ENCODE assay signal across 8 mouse cellular contexts in genomic region chr7:45126147-45126843, GRCm38 (mm10). TPM values are rescaled to one million over a fixed set of nuclear protein-coding genes. Genes with fewer than 3 reads are reported as not detected.
DNase-seq lines count a peak whose midpoint lies in the region; ATAC-seq and TF ChIP-seq lines count a peak whose summit lies in the region.

No protein-coding gene starts in this region.

- no peaks in the 10 kb centered on the region for H3K9me3 ChIP-seq in kidney, embryonic 14.5 days (ENCODE audit: control insufficient read depth, low read length)
- no peaks in the 10 kb centered on the region for H3K9me3 ChIP-seq in embryonic facial prominence, embryonic 11.5 days (replicated peaks; ENCODE audit: control insufficient read depth, low read length)
- H3K9me3 ChIP-seq in intestine, embryonic 15.5 days = no peaks in the 10 kb centered on the region
- H3K9me3 ChIP-seq in neural tube, embryonic 12.5 days = no peaks in the 10 kb centered on the region

- H3K36me3 ChIP-seq in kidney, embryonic 14.5 days (ENCODE audit: control insufficient read depth, insufficient read depth, low read length) = peaks cover 47% of the 10 kb centered on the region
- peaks cover 18% of the 10 kb centered on the region for H3K36me3 ChIP-seq in embryonic facial prominence, embryonic 11.5 days (replicated peaks; ENCODE audit: control insufficient read depth, insufficient read depth, low read depth, low read length)
- peaks cover 34% of the 10 kb centered on the region for H3K36me3 ChIP-seq in intestine, embryonic 15.5 days
- H3K36me3 ChIP-seq in neural tube, embryonic 12.5 days = peaks cover 44% of the 10 kb centered on the region

- H3K4me1 ChIP-seq in kidney, embryonic 14.5 days (ENCODE audit: control insufficient read depth, insufficient read depth, low read length) = peaks cover 37% of the 10 kb centered on the region
- peaks cover 3% of the 10 kb centered on the region for H3K4me1 ChIP-seq in embryonic facial prominence, embryonic 11.5 days (ENCODE audit: control insufficient read depth, insufficient read depth, low read length)
- H3K4me1 ChIP-seq in intestine, embryonic 15.5 days (replicated peaks) = peaks cover 40% of the 10 kb centered on the region
- H3K4me1 ChIP-seq in neural tube, embryonic 12.5 days = peaks cover 35% of the 10 kb centered on the region
- H3K4me1 ChIP-seq in cerebellum, adult 2 months (ENCODE audit: control insufficient read depth, insufficient read depth, low read length) = peaks cover 7% of the 10 kb centered on the region; the same call in 1 of the 2 replicates

- H3K4me2 ChIP-seq in kidney, embryonic 14.5 days (replicated peaks; ENCODE audit: low read depth, low read length) = peak overlapping the region; percentile 94
- H3K4me2 ChIP-seq in embryonic facial prominence, embryonic 11.5 days (ENCODE audit: low read depth, low read length) = peak overlapping the region; percentile 88
- H3K4me2 ChIP-seq in intestine, embryonic 15.5 days (replicated peaks) = peak overlapping the region; percentile 71
- H3K4me2 ChIP-seq in neural tube, embryonic 12.5 days (replicated peaks) = peak overlapping the region; percentile 78

- DNase-seq in kidney, postnatal 36 days = no peak
- DNase-seq in embryonic facial prominence, embryonic 11.5 days (ENCODE audit: low spot score) = no peak
- DNase-seq in cerebellum, adult 2 months = no peak
- DNase-seq in layer of hippocampus, postnatal 36 days = no peak
- DNase-seq in B cell, adult 2 months = no peak

- TF ChIP-seq POLR2A in cerebellum, adult 2 months (IDR thresholded peaks at IDR 0.05; ENCODE audit: borderline replicate concordance, insufficient read depth, low read length) = no peak

- no peak for ATAC-seq in kidney, embryonic 14.5 days (ENCODE audit: low FRiP score, low TSS enrichment)
- ATAC-seq in embryonic facial prominence, embryonic 11.5 days (replicated peaks; ENCODE audit: insufficient number of reproducible peaks, low FRiP score, low TSS enrichment, low read depth) = no peak
- ATAC-seq in intestine, embryonic 15.5 days = no peak
- no peak for ATAC-seq in neural tube, embryonic 12.5 days (ENCODE audit: low FRiP score, low read depth)

- no peak for TF ChIP-seq CTCF in cerebellum, adult 2 months (IDR thresholded peaks at IDR 0.05; ENCODE audit: borderline replicate concordance, insufficient read depth, low read depth, low read length)

- WGBS in kidney, embryonic 14.5 days = 77% methylated on average over 17 of the region's 17 CpGs
- 74% methylated on average over 17 of the region's 17 CpGs for WGBS in embryonic facial prominence, embryonic 11.5 days
- 65% methylated on average over 17 of the region's 17 CpGs for WGBS in intestine, embryonic 15.5 days
- WGBS in neural tube, embryonic 12.5 days = 72% methylated on average over 17 of the region's 17 CpGs
- WGBS in cerebellum, adult 2 months = 68% methylated on average over 17 of the region's 17 CpGs

- H3K4me3 ChIP-seq in kidney, embryonic 14.5 days (ENCODE audit: low read length) = peak overlapping the region; percentile 99
- peak overlapping the region; percentile 96; the same call in 1 of the 2 replicates for H3K4me3 ChIP-seq in embryonic facial prominence, embryonic 11.5 days (ENCODE audit: low read depth, low read length)
- peak overlapping the region; percentile 89 for H3K4me3 ChIP-seq in intestine, embryonic 15.5 days (replicated peaks)
- H3K4me3 ChIP-seq in neural tube, embryonic 12.5 days = peak overlapping the region; percentile 81; the same call in 1 of the 2 replicates
- H3K4me3 ChIP-seq in cerebellum, adult 2 months (replicated peaks; ENCODE audit: insufficient read depth, low read depth, low read length) = no peak overlapping the region

- H3K27me3 ChIP-seq in kidney, embryonic 14.5 days (ENCODE audit: control insufficient read depth, insufficient read depth, low read length) = no peaks in the 10 kb centered on the region
- no peaks in the 10 kb centered on the region for H3K27me3 ChIP-seq in embryonic facial prominence, embryonic 11.5 days (ENCODE audit: control insufficient read depth, insufficient read depth, low read length)
- no peaks in the 10 kb centered on the region for H3K27me3 ChIP-seq in intestine, embryonic 15.5 days (replicated peaks)
- H3K27me3 ChIP-seq in neural tube, embryonic 12.5 days (replicated peaks) = no peaks in the 10 kb centered on the region
- no peaks in the 10 kb centered on the region for H3K27me3 ChIP-seq in cerebellum, adult 2 months (ENCODE audit: control insufficient read depth, insufficient read depth, low read length)

- peak overlapping the region; percentile 95 for H3K27ac ChIP-seq in kidney, embryonic 14.5 days (ENCODE audit: low read depth, low read length)
- H3K27ac ChIP-seq in embryonic facial prominence, embryonic 11.5 days (replicated peaks; ENCODE audit: low read depth, low read length) = peak overlapping the region; percentile 91; the same call in 1 of the 2 replicates
- H3K27ac ChIP-seq in intestine, embryonic 15.5 days = peak overlapping the region; percentile 87
- H3K27ac ChIP-seq in neural tube, embryonic 12.5 days = peak overlapping the region; percentile 60; the same call in 1 of the 2 replicates
- no peak overlapping the region for H3K27ac ChIP-seq in cerebellum, adult 2 months (ENCODE audit: insufficient read depth, low read length)

- H3K9ac ChIP-seq in kidney, embryonic 14.5 days (ENCODE audit: low read depth, low read length) = peak overlapping the region; percentile 100
- H3K9ac ChIP-seq in embryonic facial prominence, embryonic 11.5 days (replicated peaks; ENCODE audit: low read length) = peak overlapping the region; percentile 100
- H3K9ac ChIP-seq in intestine, embryonic 15.5 days = peak overlapping the region; percentile 99
- H3K9ac ChIP-seq in neural tube, embryonic 12.5 days = peak overlapping the region; percentile 97

RNA-seq across cellular contexts. Expression of gene Rps11, which starts 2.1 kb away (rescaled TPM):
- 1,882 and 1,923 TPM in 2 replicates for polyA plus RNA-seq in kidney, embryonic 14.5 days (2014; fragmentation: Nextera tagmentation; extraction: Ambion mirVana)
- 1,561 and 1,602 TPM in 2 replicates for polyA plus RNA-seq in embryonic facial prominence, embryonic 11.5 days (2014; fragmentation: Nextera tagmentation; extraction: Ambion mirVana)
- polyA plus RNA-seq in intestine, embryonic 15.5 days (2015; fragmentation: Nextera tagmentation; extraction: Ambion mirVana) = 1,711 TPM in 2 replicates
- polyA plus RNA-seq in neural tube, embryonic 12.5 days (2016; fragmentation: Nextera tagmentation; extraction: Ambion mirVana) = 1,089 and 1,117 TPM in 2 replicates
- 392 and 433 TPM in 2 replicates for polyA plus RNA-seq in cerebellum, adult 2 months (2012; rRNA removed)
- 100 to 1,000 TPM; 408 to 432 TPM for total RNA-seq in layer of hippocampus, postnatal 36 days (2021)

RNA-seq across cellular contexts. Expression of gene Rpl13a, which starts 2.3 kb away (rescaled TPM):
- 1,416 and 1,603 TPM in 2 replicates for polyA plus RNA-seq in kidney, embryonic 14.5 days (2014; fragmentation: Nextera tagmentation; extraction: Ambion mirVana)
- 1,418 and 1,436 TPM in 2 replicates for polyA plus RNA-seq in embryonic facial prominence, embryonic 11.5 days (2014; fragmentation: Nextera tagmentation; extraction: Ambion mirVana)
- polyA plus RNA-seq in intestine, embryonic 15.5 days (2015; fragmentation: Nextera tagmentation; extraction: Ambion mirVana) = 1,301 and 1,445 TPM in 2 replicates
- polyA plus RNA-seq in neural tube, embryonic 12.5 days (2016; fragmentation: Nextera tagmentation; extraction: Ambion mirVana) = 974 and 1,017 TPM in 2 replicates
- 1,090 and 1,228 TPM in 2 replicates for polyA plus RNA-seq in cerebellum, adult 2 months (2012; rRNA removed)
- 100 to 1,000 TPM; 788 to 817 TPM for total RNA-seq in layer of hippocampus, postnatal 36 days (2021)

RNA-seq across cellular contexts. Expression of gene Gm45713, which starts 9.7 kb away (rescaled TPM):
- polyA plus RNA-seq in kidney, embryonic 14.5 days (2014; fragmentation: Nextera tagmentation; extraction: Ambion mirVana) = 0.19 and 0.47 TPM in 2 replicates
- 0.20 TPM in 1 of 2 replicates, not detected in the other for polyA plus RNA-seq in embryonic facial prominence, embryonic 11.5 days (2014; fragmentation: Nextera tagmentation; extraction: Ambion mirVana)
- polyA plus RNA-seq in intestine, embryonic 15.5 days (2015; fragmentation: Nextera tagmentation; extraction: Ambion mirVana) = 0.24 and 0.28 TPM in 2 replicates
- polyA plus RNA-seq in neural tube, embryonic 12.5 days (2016; fragmentation: Nextera tagmentation; extraction: Ambion mirVana) = not detected in 2 replicates
- polyA plus RNA-seq in cerebellum, adult 2 months (2012; rRNA removed) = 0.16 TPM in 1 of 2 replicates, not detected in the other
- total RNA-seq in layer of hippocampus, postnatal 36 days (2021) = under 1 TPM in 1 of 2 experiments, not detected in 1; 0.50 TPM

RNA-seq across cellular contexts. Expression of gene Flt3l, which starts 9.9 kb away (rescaled TPM):
- 1.0 and 1.3 TPM in 2 replicates for polyA plus RNA-seq in kidney, embryonic 14.5 days (2014; fragmentation: Nextera tagmentation; extraction: Ambion mirVana)
- 0.52 and 0.67 TPM in 2 replicates for polyA plus RNA-seq in embryonic facial prominence, embryonic 11.5 days (2014; fragmentation: Nextera tagmentation; extraction: Ambion mirVana)
- polyA plus RNA-seq in intestine, embryonic 15.5 days (2015; fragmentation: Nextera tagmentation; extraction: Ambion mirVana) = 1.8 and 2.0 TPM in 2 replicates
- polyA plus RNA-seq in neural tube, embryonic 12.5 days (2016; fragmentation: Nextera tagmentation; extraction: Ambion mirVana) = 1.0 and 1.3 TPM in 2 replicates
- polyA plus RNA-seq in cerebellum, adult 2 months (2012; rRNA removed) = 24.4 and 28.4 TPM in 2 replicates
- 10 to 100 TPM in 1 of 2 experiments, 1 to 10 TPM in 1; 7.0 to 10.1 TPM for total RNA-seq in layer of hippocampus, postnatal 36 days (2021)

RNA-seq across cellular contexts. Expression of gene Fcgrt, which starts 22.6 kb away (rescaled TPM):
- polyA plus RNA-seq in kidney, embryonic 14.5 days (2014; fragmentation: Nextera tagmentation; extraction: Ambion mirVana) = 48.9 and 67.4 TPM in 2 replicates
- polyA plus RNA-seq in embryonic facial prominence, embryonic 11.5 days (2014; fragmentation: Nextera tagmentation; extraction: Ambion mirVana) = 12.6 TPM in 2 replicates
- polyA plus RNA-seq in intestine, embryonic 15.5 days (2015; fragmentation: Nextera tagmentation; extraction: Ambion mirVana) = 153 and 168 TPM in 2 replicates
- 14.1 and 15.7 TPM in 2 replicates for polyA plus RNA-seq in neural tube, embryonic 12.5 days (2016; fragmentation: Nextera tagmentation; extraction: Ambion mirVana)
- polyA plus RNA-seq in cerebellum, adult 2 months (2012; rRNA removed) = 32.1 and 33.7 TPM in 2 replicates
- total RNA-seq in layer of hippocampus, postnatal 36 days (2021) = 10 to 100 TPM; 16.7 to 18.5 TPM
